Mouse (Mus musculus) frontal cortex, postnatal 36 days (tissue): ENCODE measurements around the gene Mxd4.

Experiments used
- DNase-seq, 2 experiments: peaks; one replicate each; pipeline ENCODE4 v3.0.0; 2022; ENCODE audit warnings: low spot score in 2 of 2

Mxd4 gene

GRCm38 (mm10) chr5:34197243-34197642, 9.7 kb upstream of the Mxd4 start:
- peak; percentile 75 to 93 for DNase-seq

- no peak for DNase-seq
Measured at GRCm38 (mm10) chr5:34196423-34196822, 8.9 kb upstream of the Mxd4 start.

DNA sequence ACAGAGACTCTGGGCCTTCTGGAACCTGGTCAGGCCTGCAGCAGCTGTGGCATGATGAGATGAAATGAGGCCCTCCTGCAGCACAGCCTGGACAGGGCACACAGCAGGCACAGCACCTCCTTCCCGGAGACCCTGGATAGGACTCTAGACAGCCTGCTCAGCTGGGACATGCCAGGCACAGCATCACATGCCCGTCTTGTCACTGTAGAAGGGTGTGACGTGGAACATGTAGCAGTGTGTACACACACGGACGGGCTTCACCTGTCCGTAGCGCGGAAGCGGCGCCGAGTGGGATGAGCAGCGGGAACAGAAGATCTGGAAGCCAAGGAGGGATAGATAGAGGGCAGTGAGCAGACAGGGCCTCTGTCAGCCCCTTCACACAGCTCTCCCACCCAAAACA, 8.3 kb upstream of the Mxd4 start:
- no peak for DNase-seq

GRCm38 (mm10) chr5:34194975-34195662, 7.6 kb upstream of the Mxd4 start:
- DNase-seq: peak in 1 of 2 experiments; percentile 65

DNA sequence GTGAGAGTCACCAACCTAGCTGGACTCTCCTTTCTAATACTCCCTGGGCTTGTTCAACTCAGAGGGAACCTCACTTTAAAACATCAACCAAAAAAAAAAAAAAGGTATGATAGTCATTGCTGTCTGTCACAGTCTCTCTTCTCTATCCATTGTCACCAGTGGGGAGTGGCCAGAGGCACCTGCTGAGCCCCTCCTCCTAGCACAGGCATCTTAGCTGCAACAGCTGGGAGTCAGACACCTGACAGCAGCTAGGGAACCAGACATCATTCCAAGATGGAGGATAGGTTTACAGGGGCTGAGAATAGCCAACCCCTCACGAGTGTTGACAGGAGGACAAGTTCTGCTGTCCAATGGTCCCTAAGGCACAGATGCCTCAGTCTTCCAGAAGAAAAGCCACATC, 6.9 kb upstream of the Mxd4 start:
- no peak for DNase-seq

DNA sequence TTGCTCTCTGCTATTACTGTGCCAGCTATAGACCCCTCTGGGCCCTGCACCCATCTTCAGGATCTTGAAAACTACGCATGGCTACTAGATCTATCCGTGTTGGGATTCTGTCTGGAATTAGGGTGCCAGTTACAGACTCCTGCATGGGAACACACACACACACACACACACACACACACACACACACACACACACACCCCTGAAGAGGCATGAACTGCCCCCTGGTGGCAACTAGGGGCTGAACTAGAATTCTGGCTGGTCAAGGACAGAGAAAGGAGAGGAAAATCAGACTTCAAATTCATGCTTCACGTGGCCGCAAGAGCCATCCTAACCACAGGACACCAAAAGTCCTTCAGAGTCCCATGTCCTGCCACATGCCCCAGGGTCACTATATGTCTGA, 4.3 kb upstream of the Mxd4 start:
- DNase-seq: no peak

GRCm38 (mm10) chr5:34191021-34191420, 3.5 kb upstream of the Mxd4 start:
- no peak for DNase-seq

DNA sequence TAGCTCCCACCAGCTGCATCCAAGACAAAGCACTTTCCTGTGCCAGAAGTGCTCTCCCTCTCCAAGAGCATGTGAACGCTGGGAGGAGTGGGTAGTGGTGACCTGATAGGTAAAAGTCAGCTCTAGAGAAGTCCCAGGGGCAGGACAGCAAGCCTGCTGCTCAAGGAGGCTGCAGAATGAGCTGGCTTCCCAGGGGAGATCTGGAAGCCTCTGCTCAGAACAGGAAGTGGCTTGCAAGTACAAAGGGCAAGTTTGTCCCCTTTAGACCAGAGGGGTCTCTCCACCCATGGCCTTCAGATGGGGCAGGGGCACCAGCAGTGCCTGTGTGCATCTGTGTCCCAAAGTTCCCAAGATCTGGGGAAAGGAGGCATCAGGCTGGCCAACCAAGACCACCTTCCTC, 2.0 kb upstream of the Mxd4 start:
- DNase-seq: no peak

DNA sequence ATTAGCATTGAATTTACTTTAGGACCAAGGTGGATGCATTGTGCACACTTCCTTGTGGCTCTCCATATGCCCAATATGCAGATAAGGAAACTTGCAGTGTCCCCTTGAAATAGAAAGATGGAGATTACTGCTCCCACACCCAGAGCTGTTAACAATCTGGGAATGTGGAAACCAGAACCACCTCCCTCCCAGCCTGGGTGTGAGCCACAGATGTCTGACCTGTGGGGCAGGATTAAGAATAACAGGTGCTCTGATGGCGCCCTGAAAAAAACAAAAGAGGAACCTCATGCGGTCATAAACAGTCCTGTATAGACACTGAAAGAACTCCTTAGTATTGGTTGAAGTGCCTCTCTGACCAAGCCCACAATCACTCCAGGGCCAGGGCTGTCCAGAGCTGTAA, 1.3 kb upstream of the Mxd4 start:
- DNase-seq: peak in 1 of 2 experiments; percentile 29

- peak in 1 of 2 experiments; percentile 24 for DNase-seq
Measured at GRCm38 (mm10) chr5:34186961-34187391, 544 bp downstream of the Mxd4 start.

DNA sequence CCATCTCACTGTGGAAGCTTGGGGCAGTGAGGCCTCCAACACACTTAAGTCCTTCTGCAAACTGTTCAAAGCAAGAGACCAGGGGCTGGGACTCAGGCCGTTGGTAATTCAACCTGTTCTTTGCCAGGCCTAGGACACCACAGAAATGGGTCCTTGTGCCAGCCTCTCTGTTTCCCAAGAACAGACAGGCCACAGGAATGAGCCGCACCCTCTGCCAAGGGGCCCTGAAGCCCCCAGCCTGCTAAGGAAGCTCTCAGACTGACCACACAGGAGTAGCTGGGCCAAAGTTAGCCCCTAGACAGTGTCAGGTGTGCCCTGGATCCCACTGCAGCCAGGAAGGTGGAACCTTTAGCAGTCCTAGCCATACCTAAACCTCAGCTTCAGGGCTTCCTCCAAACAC, 1.1 kb downstream of the Mxd4 start:
- DNase-seq: no peak

- DNase-seq: no peak
Measured at GRCm38 (mm10) chr5:34185791-34186190, 1.7 kb downstream of the Mxd4 start.

DNA sequence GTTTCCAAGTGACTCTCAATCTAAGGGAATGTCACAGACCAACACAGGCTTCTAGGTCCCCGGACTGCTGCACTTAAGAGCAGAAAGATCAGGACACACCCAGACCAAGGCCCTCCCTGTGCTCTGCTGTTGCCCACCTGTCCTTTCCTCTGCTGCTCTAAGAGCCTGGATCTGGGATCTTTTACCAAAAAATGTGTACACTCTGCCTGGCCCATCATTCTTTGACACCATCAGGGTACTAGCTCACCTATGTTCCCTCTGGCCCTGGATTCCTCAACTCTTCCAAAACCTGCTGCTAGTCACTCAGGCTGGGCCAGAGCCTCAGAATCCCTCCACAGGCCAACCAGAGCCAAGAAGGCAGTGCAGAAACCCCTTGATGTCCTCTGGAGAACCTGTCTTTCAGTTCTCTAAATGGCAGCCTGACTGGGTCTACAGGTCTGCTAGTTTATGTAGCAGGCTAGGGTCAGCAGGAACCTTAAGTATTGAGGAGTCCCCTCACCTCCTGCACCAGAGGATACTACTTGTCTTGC, 2.4 kb downstream of the Mxd4 start:
- peak in 1 of 2 experiments; percentile 0 for DNase-seq

- DNase-seq: peak in 1 of 2 experiments; percentile 1
Measured at GRCm38 (mm10) chr5:34183976-34184375, 3.5 kb downstream of the Mxd4 start.

- no peak for DNase-seq
Measured at GRCm38 (mm10) chr5:34183156-34183880, 4.2 kb downstream of the Mxd4 start.

GRCm38 (mm10) chr5:34182486-34182885, 5.0 kb downstream of the Mxd4 start:
- DNase-seq: no peak

GRCm38 (mm10) chr5:34177821-34178220, 9.7 kb downstream of the Mxd4 start:
- no peak for DNase-seq

DNA sequence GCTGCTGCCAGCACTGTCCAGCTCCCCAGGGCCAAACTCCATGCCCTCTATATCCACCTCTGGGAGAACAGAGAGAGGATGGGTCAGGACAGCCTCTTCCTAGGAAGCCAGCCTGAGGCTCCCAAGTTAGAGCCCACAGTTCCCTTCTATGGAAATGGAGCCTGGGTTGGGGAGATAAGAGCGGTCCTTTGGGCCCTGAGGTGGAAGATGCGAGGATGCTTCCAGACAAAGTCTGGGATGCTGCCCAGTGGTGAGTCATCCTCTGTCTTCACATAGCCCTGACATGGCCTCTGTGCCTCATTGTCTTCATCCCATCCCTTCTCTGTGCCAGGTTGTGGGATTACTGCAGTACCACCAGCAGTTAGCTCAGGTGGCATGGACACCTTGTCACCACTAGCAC, 10.4 kb downstream of the Mxd4 start:
- peak in 1 of 2 experiments; percentile 4 for DNase-seq

DNA sequence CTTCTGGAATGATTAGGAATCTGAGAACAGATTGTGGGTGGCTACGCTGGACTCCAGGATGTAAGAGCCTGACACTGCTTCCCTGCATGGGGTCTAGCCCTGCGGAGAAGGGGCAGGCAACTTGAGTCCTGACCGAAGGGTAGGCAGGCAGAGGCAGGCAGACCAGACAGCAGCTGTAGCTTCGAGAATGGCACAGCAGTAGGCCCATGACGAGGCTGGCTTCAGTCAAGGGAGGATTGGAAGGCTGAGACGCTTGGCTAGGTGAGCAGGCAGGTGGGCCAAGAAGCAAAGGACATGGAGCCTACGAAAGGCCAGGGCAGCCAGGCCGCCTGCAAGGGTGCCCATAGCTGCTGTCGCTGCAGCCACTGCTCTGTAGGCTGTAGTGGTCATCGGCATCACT, 10.8 kb downstream of the Mxd4 start:
- no peak for DNase-seq

DNA sequence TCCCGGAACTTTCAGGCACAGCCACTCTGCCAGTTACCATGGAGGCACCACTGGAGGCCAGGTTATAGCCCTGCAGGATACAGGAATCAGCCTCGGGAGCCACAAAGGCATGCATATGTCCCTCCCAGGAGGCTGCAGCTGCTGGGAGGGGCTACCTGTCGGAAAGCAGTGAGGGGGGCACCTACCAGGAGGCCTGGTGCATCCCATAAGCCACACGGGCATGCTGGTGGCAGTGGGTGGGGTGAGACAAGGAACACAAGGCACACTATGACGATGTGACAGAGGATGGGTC, 12.2 kb downstream of the Mxd4 start:
- DNase-seq: no peak

DNA sequence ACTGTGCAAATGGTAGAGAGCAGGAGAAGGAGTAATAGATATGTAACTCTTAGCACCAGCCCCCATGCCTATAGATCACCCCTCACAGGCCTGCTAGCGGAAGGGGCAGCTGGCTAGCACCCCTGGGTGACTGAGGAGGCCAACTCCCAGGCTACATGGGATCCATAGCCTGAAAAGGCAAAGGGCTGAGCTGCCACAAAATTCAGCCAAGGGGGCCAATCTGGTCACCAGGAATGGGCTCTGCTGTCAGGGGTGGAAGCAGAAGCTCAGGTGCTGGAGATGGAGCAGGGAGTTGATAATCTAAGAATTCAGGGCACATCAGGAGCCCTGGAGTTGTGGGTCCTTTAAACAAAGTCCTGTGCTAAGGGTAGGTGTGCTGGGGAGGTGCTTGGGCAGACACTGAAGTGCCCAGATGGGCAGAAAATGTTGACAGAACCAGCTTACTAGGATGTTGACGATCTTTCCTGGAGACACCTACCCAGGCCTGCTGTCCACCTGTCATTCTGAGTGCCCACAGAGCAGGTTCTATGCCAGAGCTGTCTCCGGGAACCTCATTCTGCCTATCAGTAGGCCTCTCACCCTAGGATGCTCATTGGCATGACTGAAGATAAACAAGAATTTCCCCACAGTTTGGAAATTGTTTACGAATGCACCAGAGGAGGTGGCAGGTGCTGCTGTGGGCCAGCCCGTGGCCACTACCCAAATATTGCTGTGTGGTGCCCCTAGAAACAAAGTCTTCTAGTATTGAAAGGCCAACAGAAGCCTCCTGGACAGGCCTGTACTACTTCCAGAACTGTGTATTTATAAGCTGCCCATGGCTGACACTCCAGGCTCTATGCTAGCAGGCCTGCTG, 12.7 kb downstream of the Mxd4 start:
- no peak for DNase-seq

GRCm38 (mm10) chr5:34174021-34174420, 13.5 kb downstream of the Mxd4 start:
- no peak for DNase-seq
